Mouse (Mus musculus) left cerebral cortex, postnatal 25 days (tissue): ENCODE measurements around the gene Slc28a3. TPM values are rescaled to one million over a fixed set of nuclear protein-coding genes. Genes with fewer than 3 reads are reported as not detected.

ENCODE experiments used
- total RNA-seq, 2 experiments: library from RNA; stranded (reverse); gene quantifications; 2 replicates each; pipeline ENCODE4 v1.2.3; 2021

The Slc28a3 gene
- total RNA-seq, 2 experiments from 2014 or later: 0.18 TPM; not detected in 1

Other genes with a start within 250 kb of the Slc28a3 start
- 1 to 10 TPM; 5.7 to 6.7 TPM for gene 2210016F16Rik, start 225.7 kb downstream of the Slc28a3 start, total RNA-seq
- 10 to 100 TPM; 13.7 to 15.2 TPM for gene Rmi1, start 208.6 kb downstream of the Slc28a3 start, total RNA-seq
- 100 to 1,000 TPM; 573 to 639 TPM for gene Hnrnpk, start 207.5 kb downstream of the Slc28a3 start, total RNA-seq
- gene Ntrk2, start 195.7 kb upstream of the Slc28a3 start, total RNA-seq: 100 to 1,000 TPM; 415 to 419 TPM